Mouse (Mus musculus) embryonic facial prominence, embryonic 12.5 days (tissue): ENCODE results near the gene BC028528. TPM values are rescaled to one million over a fixed set of nuclear protein-coding genes. Genes with fewer than 3 reads are reported as not detected.

Experiments
- ATAC-seq: fragments of 200-750 bp; cut with Nextera tagmentation; 2 replicates; pipeline ENCODE4 v1.8.0; 2017; ENCODE audit not compliant: insufficient number of reproducible peaks, insufficient read depth, low FRiP score, low TSS enrichment
- H3K27ac ChIP-seq: fragments of 300-500 bp; sonication (generic); 2 replicates; pipeline ENCODE4 v1.5.1; 2016; ENCODE audit warnings: mild to moderate bottlenecking
- H3K27me3 ChIP-seq: fragments of 300-500 bp; sonication (generic); 2 replicates; pipeline ENCODE4 v1.6.1; 2016; ENCODE audit warnings: mild to moderate bottlenecking, moderate library complexity
- H3K36me3 ChIP-seq: fragments of 300-500 bp; sonication (generic); 2 replicates; pipeline ENCODE4 v1.6.1; 2016; ENCODE audit warnings: mild to moderate bottlenecking
- H3K4me1 ChIP-seq: fragments of 300-500 bp; sonication (generic); 2 replicates; pipeline ENCODE4 v1.6.1; 2016
- H3K4me2 ChIP-seq: fragments of 300-500 bp; sonication (generic); replicated peaks from 2 replicates; pipeline ENCODE4 v1.6.1; 2016; ENCODE audit warnings: mild to moderate bottlenecking, moderate library complexity
- H3K4me3 ChIP-seq: fragments of 300-500 bp; sonication (generic); 2 replicates; pipeline ENCODE4 v1.5.1; 2016; ENCODE audit warnings: mild to moderate bottlenecking
- H3K9ac ChIP-seq: fragments of 300-500 bp; sonication (generic); 2 replicates; pipeline ENCODE4 v1.6.1; 2016; ENCODE audit warnings: mild to moderate bottlenecking, moderate library complexity
- H3K9me3 ChIP-seq: fragments of 300-500 bp; sonication (generic); 2 replicates; pipeline ENCODE4 v1.6.1; 2016; ENCODE audit warnings: mild to moderate bottlenecking, moderate library complexity
- WGBS: fragments of 180-500 bp; shearing (Covaris S2); methylation state at CpG from one replicate; pipeline ENCODE4 v1.1.7; 2016; 5-methylcytosine and 5-hydroxymethylcytosine counted together
- polyA plus RNA-seq: library from polyadenylated mRNA; unstranded; fragments of >200 nt; fragmentation: Nextera tagmentation; extraction: Ambion mirVana; gene quantifications from 2 replicates; pipeline ENCODE4 v1.2.1, GENCODE M21; 2016

Gene BC028528
- polyA plus RNA-seq, 1 experiment from 2014 or later, result 14.4 TPM

- Histone ChIP-seq H3K4me3 (peak within 1 kb of the TSS; percentile 89), H3K4me1 (peaks cover 4% of the 10 kb centered on the region), H3K9me3 (no peaks in the 10 kb centered on the region), H3K9ac (peak within 1 kb of the TSS; percentile 87), H3K27ac (peak within 1 kb of the TSS; percentile 77), H3K4me2 (peak within 1 kb of the TSS; percentile 67), H3K27me3 (no peaks in the 10 kb centered on the region), H3K36me3 (peaks cover 27% of the 10 kb centered on the region)
- ATAC-seq, result peak; percentile 95
- WGBS, result 1% methylated on average over 56 of the region's 56 CpGs
Measured at GRCm38 (mm10) chr3:95855502-95856089, 36.2 kb downstream of the BC028528 start, which contains the start of gene Prpf3. Gene Prpf3, minus strand, starts transcription at chr3:95855885.

GRCm38 (mm10) chr3:95851317-95851716, 40.5 kb downstream of the BC028528 start:
- Histone ChIP-seq H3K4me2 (no peak overlapping the region), H3K27ac (no peak overlapping the region), H3K27me3 (no peaks in the 10 kb centered on the region), H3K36me3 (peaks cover 67% of the 10 kb centered on the region), H3K4me3 (no peak overlapping the region), H3K9ac (no peak overlapping the region), H3K9me3 (no peaks in the 10 kb centered on the region), H3K4me1 (peaks cover 4% of the 10 kb centered on the region)
- WGBS, result 96% methylated on average over 8 of the region's 8 CpGs
- no peak for ATAC-seq

- no peak overlapping the region for H3K27ac ChIP-seq
- 89% methylated on average over 4 of the region's 4 CpGs for WGBS
- peaks cover 73% of the 10 kb centered on the region for H3K36me3 ChIP-seq
- no peak overlapping the region for H3K4me3 ChIP-seq
- H3K4me1 ChIP-seq, result peaks cover 4% of the 10 kb centered on the region
- H3K27me3 ChIP-seq, result no peaks in the 10 kb centered on the region
- no peaks in the 10 kb centered on the region for H3K9me3 ChIP-seq
- no peak for ATAC-seq
- H3K9ac ChIP-seq, result no peak overlapping the region
- H3K4me2 ChIP-seq, result no peak overlapping the region
Measured at GRCm38 (mm10) chr3:95850611-95851010, 41.2 kb downstream of the BC028528 start.

GRCm38 (mm10) chr3:95842503-95843214, 49.1 kb downstream of the BC028528 start:
- ATAC-seq, result no peak
- no peaks in the 10 kb centered on the region for H3K9me3 ChIP-seq
- WGBS, result 81% methylated on average over 3 of the region's 3 CpGs
- H3K36me3 ChIP-seq, result peaks cover 76% of the 10 kb centered on the region
- H3K4me2 ChIP-seq, result no peak overlapping the region
- H3K27me3 ChIP-seq, result no peaks in the 10 kb centered on the region
- no peak overlapping the region for H3K4me3 ChIP-seq
- H3K9ac ChIP-seq, result no peak overlapping the region
- no peaks in the 10 kb centered on the region for H3K4me1 ChIP-seq
- no peak overlapping the region for H3K27ac ChIP-seq

- no peak overlapping the region for H3K9ac ChIP-seq
- no peak for ATAC-seq
- H3K36me3 ChIP-seq, result peaks cover 73% of the 10 kb centered on the region
- H3K9me3 ChIP-seq, result no peaks in the 10 kb centered on the region
- H3K27ac ChIP-seq, result no peak overlapping the region
- no peak overlapping the region for H3K4me2 ChIP-seq
- 95% methylated on average over 2 of the region's 2 CpGs for WGBS
- H3K27me3 ChIP-seq, result no peaks in the 10 kb centered on the region
- no peak overlapping the region for H3K4me3 ChIP-seq
- no peaks in the 10 kb centered on the region for H3K4me1 ChIP-seq
Measured at GRCm38 (mm10) chr3:95839250-95839649, 52.6 kb downstream of the BC028528 start.

Other genes with a start within 250 kb of the BC028528 start
- 69.8 and 74.0 TPM in 2 replicates for gene Mcl1, start 233.2 kb downstream of the BC028528 start, polyA plus RNA-seq
- 1.5 and 1.6 TPM in 2 replicates for gene Adamtsl4, start 204.1 kb downstream of the BC028528 start, polyA plus RNA-seq
- 6.4 and 8.0 TPM in 2 replicates for gene Ecm1, start 152.4 kb downstream of the BC028528 start, polyA plus RNA-seq
- gene Tars2, start 131.8 kb downstream of the BC028528 start, polyA plus RNA-seq, result 49.6 and 52.2 TPM in 2 replicates
- gene Rprd2, start 73.1 kb downstream of the BC028528 start, polyA plus RNA-seq, result 27.3 and 28.3 TPM in 2 replicates
- 66.7 and 68.2 TPM in 2 replicates for gene Prpf3, start 36.1 kb downstream of the BC028528 start, polyA plus RNA-seq
- 332 and 346 TPM in 2 replicates for gene Mrps21, start 20.5 kb downstream of the BC028528 start, polyA plus RNA-seq
- gene Ciart, start 9.8 kb downstream of the BC028528 start, polyA plus RNA-seq, result 5.9 and 6.2 TPM in 2 replicates
- gene Aph1a, start 2.0 kb upstream of the BC028528 start, polyA plus RNA-seq, result 27.5 and 31.3 TPM in 2 replicates
- gene Car14, start 12.7 kb upstream of the BC028528 start, polyA plus RNA-seq, result 30.1 and 36.4 TPM in 2 replicates
- 241 and 287 TPM in 2 replicates for gene Anp32e, start 37.2 kb upstream of the BC028528 start, polyA plus RNA-seq
- 71.9 and 85.9 TPM in 2 replicates for gene Plekho1, start 104.0 kb upstream of the BC028528 start, polyA plus RNA-seq
- gene Vps45, start 166.5 kb upstream of the BC028528 start, polyA plus RNA-seq, result 43.3 and 43.6 TPM in 2 replicates
- gene Otud7b, start 212.5 kb upstream of the BC028528 start, polyA plus RNA-seq, result 20.2 and 20.6 TPM in 2 replicates